Mouse (Mus musculus) thymus, adult 2 months (tissue): ENCODE measurements around the gene Pimreg.

Source experiments
- CTCF ChIP-seq: fragments of 200-500 bp; IDR thresholded peaks from 2 replicates; pipeline ENCODE4 v1.5.1; 2012; ENCODE audit warnings: mild to moderate bottlenecking, control low read depth, low read length, moderate library complexity, borderline replicate concordance; ENCODE audit not compliant: control insufficient read depth, poor library complexity, insufficient read depth; ENCODE audit errors: extremely low read depth
- POLR2A ChIP-seq: fragments of 200-500 bp; IDR thresholded peaks from 2 replicates; pipeline ENCODE4 v1.6.1; 2012; ENCODE audit warnings: mild to moderate bottlenecking, low read length, control low read depth, moderate library complexity; ENCODE audit not compliant: control insufficient read depth, poor library complexity, insufficient read depth; ENCODE audit errors: extremely low read depth

DNA sequence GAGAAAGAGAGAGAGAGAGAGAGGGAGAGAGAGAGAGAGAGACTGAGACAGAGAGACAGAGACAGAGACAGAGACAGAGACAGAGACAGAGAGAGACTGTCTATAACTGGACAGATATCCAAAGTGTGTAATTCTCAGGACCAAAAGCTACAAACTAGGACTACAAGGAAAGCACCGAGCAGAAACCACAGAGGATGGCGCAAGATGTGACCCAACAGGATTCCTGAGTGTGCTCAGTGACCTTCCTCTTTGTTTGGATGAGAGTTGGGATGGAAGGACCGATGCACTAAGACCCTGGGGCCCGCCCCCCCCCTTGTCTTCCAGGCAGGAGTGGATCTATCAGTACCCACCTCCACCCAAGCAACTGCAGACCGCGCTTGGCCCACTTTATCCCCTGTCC is 36.3 kb upstream of the Pimreg start:
- no peak for TF ChIP-seq CTCF
- no peak for TF ChIP-seq POLR2A
